Mouse (Mus musculus) T-cell, adult 2 months (primary cell): ENCODE measurements around the gene Rad17.

Experiments used
- DNase-seq: peaks from one replicate; pipeline ENCODE4 v3.0.0; 2022; ENCODE audit warnings: low spot score

The Rad17 gene

GRCm38 (mm10) chr13:100568359-100568758 is 82.5 kb downstream of the Rad17 start:
- DNase-seq: no peak
